ENCODE assay signal across 13 mouse cellular contexts in genomic region chr9:15211876-15212275, GRCm38 (mm10). TPM values are rescaled to one million over a fixed set of nuclear protein-coding genes. Genes with fewer than 3 reads are reported as not detected.
A peak's percentile ranks its signal among the peaks of the same experiment; 100 is the strongest.
DNase-seq lines count a peak whose midpoint lies in the region; ATAC-seq and TF ChIP-seq lines count a peak whose summit lies in the region.
"Had no signal": no experiment of that assay in that cellular context is flagged by ENCODE, and none has a peak within 500 bp of the region (broad histone marks: within the 10 kb centered on the region; RNA-seq: fewer than 3 reads in every experiment).

No protein-coding gene starts in this region.

- no peak overlapping the region for H3K9ac ChIP-seq in hindbrain, postnatal 0 days (replicated peaks; ENCODE audit: low read length)
- no peak overlapping the region for H3K9ac ChIP-seq in liver, postnatal 0 days (replicated peaks)
- H3K9ac ChIP-seq in liver, embryonic 12.5 days = no peak overlapping the region
- H3K9ac ChIP-seq: embryonic facial prominence, embryonic 12.5 days; lung, embryonic 15.5 days had no signal

- TF ChIP-seq EP300 in liver, postnatal 0 days (IDR thresholded peaks at IDR 0.05; ENCODE audit: low read depth) = no peak

- no peak overlapping the region for H3K4me3 ChIP-seq in hindbrain, postnatal 0 days (ENCODE audit: low read length)
- H3K4me3 ChIP-seq in hindbrain, embryonic 10.5 days = no peak overlapping the region
- no peak overlapping the region for H3K4me3 ChIP-seq in liver, postnatal 0 days (ENCODE audit: low read depth, low read length)
- no peak overlapping the region for H3K4me3 ChIP-seq in liver, embryonic 12.5 days
- H3K4me3 ChIP-seq: embryonic facial prominence, embryonic 12.5 days; lung, embryonic 15.5 days; myocyte had no signal

- ATAC-seq in hindbrain, postnatal 0 days = no peak
- ATAC-seq in liver, postnatal 0 days = no peak
- ATAC-seq in liver, embryonic 12.5 days = no peak

- no peaks in the 10 kb centered on the region for H3K4me1 ChIP-seq in hindbrain, postnatal 0 days (ENCODE audit: insufficient read depth, low read length)
- H3K4me1 ChIP-seq in hindbrain, embryonic 10.5 days (replicated peaks) = no peaks in the 10 kb centered on the region
- H3K4me1 ChIP-seq in liver, postnatal 0 days (ENCODE audit: insufficient read depth) = no peaks in the 10 kb centered on the region
- H3K4me1 ChIP-seq in liver, embryonic 12.5 days = no peaks in the 10 kb centered on the region
- H3K4me1 ChIP-seq: embryonic facial prominence, embryonic 12.5 days; lung, embryonic 15.5 days had no signal

- DNase-seq in adrenal gland, postnatal 10 days = peak; percentile 36
- no peak for DNase-seq in adrenal gland, adult 8-10 months
- DNase-seq in hindbrain, postnatal 0 days (ENCODE audit: low spot score) = peak; percentile 56
- DNase-seq in hindbrain, embryonic 10.5 days (ENCODE audit: low spot score) = no peak
- DNase-seq in liver, postnatal 0 days = no peak
- DNase-seq in adipocyte (ENCODE audit: low spot score) = peak; percentile 31
- no peak for DNase-seq in spleen, postnatal 4 days (ENCODE audit: low spot score in 2 of 2)

- H3K27me3 ChIP-seq in hindbrain, postnatal 0 days (ENCODE audit: insufficient read depth, low read length) = no peaks in the 10 kb centered on the region
- H3K27me3 ChIP-seq in hindbrain, embryonic 10.5 days (ENCODE audit: insufficient read depth, poor library complexity, severe bottlenecking) = no peaks in the 10 kb centered on the region
- H3K27me3 ChIP-seq in liver, postnatal 0 days (ENCODE audit: insufficient read depth, low read length) = no peaks in the 10 kb centered on the region
- no peaks in the 10 kb centered on the region for H3K27me3 ChIP-seq in liver, embryonic 12.5 days (replicated peaks)
- H3K27me3 ChIP-seq: embryonic facial prominence, embryonic 12.5 days; lung, embryonic 15.5 days had no signal

- H3K9me3 ChIP-seq in hindbrain, postnatal 0 days (ENCODE audit: low read length) = no peaks in the 10 kb centered on the region
- H3K9me3 ChIP-seq in hindbrain, embryonic 10.5 days = no peaks in the 10 kb centered on the region
- no peaks in the 10 kb centered on the region for H3K9me3 ChIP-seq in liver, postnatal 0 days (ENCODE audit: low read length)
- no peaks in the 10 kb centered on the region for H3K9me3 ChIP-seq in liver, embryonic 12.5 days (replicated peaks)
- H3K9me3 ChIP-seq: embryonic facial prominence, embryonic 12.5 days; lung, embryonic 15.5 days had no signal

- TF ChIP-seq CTCF in hindbrain, postnatal 0 days (IDR thresholded peaks at IDR 0.05; ENCODE audit: low read depth) = peak; percentile 55
- peak; percentile 16; the same call in 1 of the 2 replicates for TF ChIP-seq CTCF in liver, postnatal 0 days (IDR thresholded peaks at IDR 0.05; ENCODE audit: low read depth)

- H3K27ac ChIP-seq in hindbrain, postnatal 0 days = no peak overlapping the region
- H3K27ac ChIP-seq in hindbrain, embryonic 10.5 days = no peak overlapping the region
- H3K27ac ChIP-seq in liver, postnatal 0 days (ENCODE audit: low read depth) = no peak overlapping the region
- no peak overlapping the region for H3K27ac ChIP-seq in liver, embryonic 12.5 days
- H3K27ac ChIP-seq: embryonic facial prominence, embryonic 12.5 days; lung, embryonic 15.5 days had no signal

- no peaks in the 10 kb centered on the region for H3K36me3 ChIP-seq in hindbrain, postnatal 0 days (ENCODE audit: insufficient read depth, low read length)
- H3K36me3 ChIP-seq in hindbrain, embryonic 10.5 days = no peaks in the 10 kb centered on the region
- H3K36me3 ChIP-seq in liver, postnatal 0 days (replicated peaks; ENCODE audit: insufficient read depth, low read length) = no peaks in the 10 kb centered on the region
- H3K36me3 ChIP-seq in liver, embryonic 12.5 days = no peaks in the 10 kb centered on the region
- H3K36me3 ChIP-seq: embryonic facial prominence, embryonic 12.5 days; lung, embryonic 15.5 days had no signal

- H3K4me2 ChIP-seq in hindbrain, postnatal 0 days (ENCODE audit: low read depth, low read length) = no peak overlapping the region
- H3K4me2 ChIP-seq in liver, postnatal 0 days (ENCODE audit: low read depth, low read length) = no peak overlapping the region
- no peak overlapping the region for H3K4me2 ChIP-seq in liver, embryonic 12.5 days
- H3K4me2 ChIP-seq: embryonic facial prominence, embryonic 12.5 days; lung, embryonic 15.5 days had no signal

- 72% methylated on average over 3 of the region's 3 CpGs for WGBS in hindbrain, postnatal 0 days
- WGBS in hindbrain, embryonic 10.5 days = 88% methylated on average over 3 of the region's 3 CpGs
- 67% methylated on average over 3 of the region's 3 CpGs for WGBS in liver, postnatal 0 days (ENCODE audit: insufficient replicate concordance)
- 63% methylated on average over 3 of the region's 3 CpGs for WGBS in liver, embryonic 12.5 days (ENCODE audit: insufficient replicate concordance)

RNA-seq across cellular contexts. Expression of gene Vstm5, which starts 27.0 kb away (rescaled TPM):
- 1 to 10 TPM in 1 of 2 experiments, under 1 TPM in 1; 0.63 to 1.4 TPM for total RNA-seq in adrenal gland, postnatal 10 days (2021)
- 1 to 10 TPM in 2 of 4 experiments, under 1 TPM in 2; 0.67 to 1.3 (median 1.1) TPM for total RNA-seq in adrenal gland, adult 8-10 months (2022)
- total RNA-seq in hindbrain, postnatal 0 days (2014; rRNA removed) = 31.4 and 36.0 TPM in 2 replicates
- 27.4 and 27.9 TPM in 2 replicates for polyA plus RNA-seq in hindbrain, postnatal 0 days (2015; fragmentation: Nextera tagmentation; extraction: Ambion mirVana)
- polyA plus RNA-seq in hindbrain, embryonic 10.5 days (2016; fragmentation: Nextera tagmentation; extraction: Ambion mirVana) = 0.86 and 1.6 TPM in 2 replicates
- 0.22 and 0.39 TPM in 2 replicates for polyA plus RNA-seq in liver, postnatal 0 days (2015; fragmentation: Nextera tagmentation; extraction: Ambion mirVana)
- polyA plus RNA-seq in liver, embryonic 12.5 days (2016; fragmentation: Nextera tagmentation; extraction: Ambion mirVana) = 0.48 and 0.58 TPM in 2 replicates
- total RNA-seq: hematopoietic stem cell, adult 5-6 weeks had no signal
- polyA plus RNA-seq: C2C12, myocyte had no signal

Comparison
In these comparisons a context has a peak if more than half of its experiments do, and no peak if none do; other contexts are left out.
1. DNase-seq: peak in adrenal gland, postnatal 10 days (single experiment), hindbrain, postnatal 0 days (single experiment) and adipocyte (single experiment); none in adrenal gland, adult 8-10 months (single experiment), hindbrain, embryonic 10.5 days (single experiment), liver, postnatal 0 days (single experiment) and spleen, postnatal 4 days (0 of 2).
2. RNA of gene Vstm5, which starts 27.0 kb away (polyA plus RNA-seq): 27.4 to 27.9 TPM in hindbrain, postnatal 0 days; 0.86 to 1.6 TPM in hindbrain, embryonic 10.5 days, 0.48 to 0.58 TPM in liver, embryonic 12.5 days and 0.22 to 0.39 TPM in liver, postnatal 0 days; every median in the first group is over 10 times any median in the second.